Mouse (Mus musculus): ENCODE results near the gene Szt2. TPM values are rescaled to one million over a fixed set of nuclear protein-coding genes. Genes with fewer than 3 reads are reported as not detected.

The Szt2 gene
- polyA plus RNA-seq, 1 experiment from 2014 or later: 9.0 TPM

Other genes with a start within 250 kb of the Szt2 start
- 42.6 and 46.1 TPM in 2 replicates for gene Kdm4a, start 229.2 kb downstream of the Szt2 start, polyA plus RNA-seq (2015; fragmentation: Nextera tagmentation; extraction: Ambion mirVana)
- gene Ptprf, start 117.9 kb downstream of the Szt2 start, polyA plus RNA-seq (2015; fragmentation: Nextera tagmentation; extraction: Ambion mirVana): 80.0 and 86.3 TPM in 2 replicates
- 95.1 and 105 TPM in 2 replicates for gene Med8, start 64 bp upstream of the Szt2 start, polyA plus RNA-seq (2015; fragmentation: Nextera tagmentation; extraction: Ambion mirVana)
- gene Elovl1, start 18.8 kb upstream of the Szt2 start, polyA plus RNA-seq (2015; fragmentation: Nextera tagmentation; extraction: Ambion mirVana): 35.2 TPM in 2 replicates
- 42.2 and 62.1 TPM in 2 replicates for gene Cdc20, start 28.1 kb upstream of the Szt2 start, polyA plus RNA-seq (2015; fragmentation: Nextera tagmentation; extraction: Ambion mirVana)
- gene Mpl, start 48.2 kb upstream of the Szt2 start, polyA plus RNA-seq (2015; fragmentation: Nextera tagmentation; extraction: Ambion mirVana): 0.14 and 0.27 TPM in 2 replicates
- gene Tie1, start 80.8 kb upstream of the Szt2 start, polyA plus RNA-seq (2015; fragmentation: Nextera tagmentation; extraction: Ambion mirVana): 15.8 and 18.2 TPM in 2 replicates
- not detected in 2 replicates for gene 2610528J11Rik, start 117.7 kb upstream of the Szt2 start, polyA plus RNA-seq (2015; fragmentation: Nextera tagmentation; extraction: Ambion mirVana)
- 0.18 and 0.22 TPM in 2 replicates for gene Tmem125, start 134.8 kb upstream of the Szt2 start, polyA plus RNA-seq (2015; fragmentation: Nextera tagmentation; extraction: Ambion mirVana)
- gene Cfap57, start 211.5 kb upstream of the Szt2 start, polyA plus RNA-seq (2015; fragmentation: Nextera tagmentation; extraction: Ambion mirVana): 1.5 and 2.0 TPM in 2 replicates
- gene Ebna1bp2, start 211.5 kb upstream of the Szt2 start, polyA plus RNA-seq (2015; fragmentation: Nextera tagmentation; extraction: Ambion mirVana): 87.3 and 96.5 TPM in 2 replicates
- not detected in 2 replicates for gene Olfr62, start 249.7 kb upstream of the Szt2 start, polyA plus RNA-seq (2015; fragmentation: Nextera tagmentation; extraction: Ambion mirVana)